Mouse (Mus musculus) natural killer cell, adult 2 months (primary cell): ENCODE results near the gene Tfam.

Experiments
- DNase-seq, 2 experiments: peaks; one replicate each; pipeline ENCODE4 v3.0.0; 2022; ENCODE audit warnings: low spot score in 2 of 2

Gene Tfam

DNA sequence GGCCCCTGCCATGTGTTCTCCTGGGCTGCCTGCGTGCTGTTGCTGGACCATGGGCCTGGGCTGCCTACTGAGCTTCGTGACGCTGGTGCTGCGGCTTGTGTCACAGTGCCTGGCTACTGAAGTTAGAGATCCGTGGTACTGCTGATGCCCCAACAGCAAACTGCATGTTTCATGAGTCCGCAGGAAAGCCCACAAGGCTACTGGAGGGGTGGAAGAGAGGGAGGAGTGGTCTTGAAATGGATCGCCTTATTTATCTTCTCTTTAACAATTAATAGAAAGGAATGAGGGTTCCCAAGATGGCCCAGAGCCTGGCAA lies at the start of gene Tfam:
Tfam (minus strand) TSS at position 41 of the 315 bp plus-strand sequence.
- no peak for DNase-seq

DNA sequence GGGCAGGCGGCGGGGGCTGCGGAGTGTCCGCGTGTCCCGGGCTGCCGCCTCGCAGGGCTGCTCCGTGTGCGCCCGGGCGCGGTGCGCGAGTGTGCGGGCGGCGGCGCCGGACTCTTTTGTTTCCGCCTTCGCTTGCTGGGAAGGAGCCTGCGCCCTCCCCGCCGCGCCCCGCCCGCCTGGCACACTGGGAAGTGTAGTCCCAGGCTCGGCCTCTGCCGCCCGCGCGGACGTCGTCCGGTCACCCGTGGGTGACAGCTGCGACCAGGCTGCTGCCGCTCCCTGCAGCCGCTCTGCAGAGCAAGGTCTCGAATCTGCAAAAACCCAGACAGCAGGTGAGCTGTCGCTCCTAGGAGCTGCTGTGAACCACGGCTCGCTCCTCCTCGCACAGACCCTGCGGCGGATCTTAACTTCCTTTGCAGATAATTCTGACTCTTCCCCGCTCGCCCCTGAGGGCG lies 47.1 kb upstream of the Tfam start, which contains the start of gene Ube2d1:
Ube2d1 (minus strand) TSS at position 137 of the 455 bp plus-strand sequence.
- DNase-seq, result peak; percentile 60 to 67

DNA sequence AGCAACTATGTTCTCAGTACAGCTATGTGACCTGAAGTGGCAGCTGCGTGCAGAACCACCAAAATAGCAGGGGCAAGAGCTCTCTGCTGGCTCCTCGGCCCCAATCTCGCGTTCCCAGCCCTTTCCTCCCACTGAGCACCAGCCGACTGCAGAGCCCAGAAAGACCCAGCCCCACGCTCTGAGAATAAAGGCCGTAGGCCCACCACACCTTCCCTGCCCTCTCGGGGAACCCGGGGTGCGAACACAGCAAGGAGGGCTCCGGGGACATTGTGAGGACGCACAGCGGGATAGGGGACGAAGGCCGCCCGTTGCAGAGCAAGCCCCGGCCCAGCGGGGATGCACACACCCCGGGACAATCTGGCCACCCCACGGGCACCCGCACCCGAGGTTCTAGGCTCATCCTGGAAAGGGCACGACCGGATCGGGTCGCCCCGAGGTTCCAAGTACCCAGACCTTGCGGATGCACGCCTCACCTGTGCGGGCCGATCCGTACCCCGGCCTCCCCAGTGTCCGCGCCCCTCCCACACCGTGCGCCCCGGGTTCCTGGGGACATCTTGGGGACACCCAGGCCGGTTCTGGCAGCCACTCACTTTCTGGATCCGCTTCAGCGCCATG lies 46.5 kb upstream of the Tfam start:
- DNase-seq, result no peak

DNA sequence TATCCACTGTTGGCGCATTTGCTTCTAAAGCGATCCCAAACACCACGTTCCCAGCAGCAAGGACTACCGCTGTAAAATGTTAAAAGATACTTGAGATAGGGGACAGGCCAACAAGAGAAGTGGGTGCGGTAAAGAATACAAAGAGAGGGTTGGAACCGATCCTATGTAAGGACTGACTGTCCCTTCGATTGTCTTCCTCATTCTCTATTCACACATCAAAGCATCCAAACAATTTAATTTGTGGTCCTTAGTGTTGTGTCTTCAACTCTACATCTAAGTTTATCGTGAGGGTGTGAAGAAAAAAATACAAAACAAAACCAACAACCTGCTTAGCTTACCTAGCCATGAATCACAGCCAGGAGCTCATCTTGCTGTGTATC lies 46.0 kb upstream of the Tfam start:
- no peak for DNase-seq

DNA sequence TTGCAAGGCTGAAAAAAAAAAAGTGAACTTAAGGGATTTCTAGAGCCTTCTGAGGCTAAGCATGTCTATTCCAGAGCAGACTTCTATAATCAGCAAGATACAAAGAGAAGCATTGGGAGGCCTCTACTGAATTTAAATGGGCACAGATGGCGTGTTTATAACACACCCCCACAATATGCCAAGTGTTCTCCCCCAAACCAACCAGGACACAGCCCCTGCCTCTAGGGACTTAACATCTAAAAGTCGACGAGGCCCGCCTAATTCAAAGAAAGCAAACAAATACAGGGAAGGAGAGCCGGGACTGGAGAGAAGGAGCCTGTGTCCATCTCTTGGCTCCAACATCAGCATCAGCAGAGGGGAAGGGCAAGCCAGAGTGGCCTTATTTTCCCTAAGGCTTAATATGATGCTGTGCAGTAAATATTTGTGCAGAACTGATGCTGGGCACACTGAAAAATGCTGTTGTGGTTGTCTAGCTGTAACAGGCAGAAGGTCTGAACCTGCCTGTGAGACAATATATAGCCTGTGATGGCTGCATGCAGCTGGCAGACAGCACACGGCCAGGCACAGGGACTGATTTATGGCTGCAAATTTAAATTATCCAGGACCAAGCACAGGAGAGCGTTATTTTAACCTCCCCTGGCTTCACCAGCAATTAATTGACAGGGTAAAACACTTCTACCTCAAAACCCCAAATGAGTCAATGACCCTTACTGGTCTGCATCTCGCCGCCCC lies 35.1 kb upstream of the Tfam start:
- no peak for DNase-seq

DNA sequence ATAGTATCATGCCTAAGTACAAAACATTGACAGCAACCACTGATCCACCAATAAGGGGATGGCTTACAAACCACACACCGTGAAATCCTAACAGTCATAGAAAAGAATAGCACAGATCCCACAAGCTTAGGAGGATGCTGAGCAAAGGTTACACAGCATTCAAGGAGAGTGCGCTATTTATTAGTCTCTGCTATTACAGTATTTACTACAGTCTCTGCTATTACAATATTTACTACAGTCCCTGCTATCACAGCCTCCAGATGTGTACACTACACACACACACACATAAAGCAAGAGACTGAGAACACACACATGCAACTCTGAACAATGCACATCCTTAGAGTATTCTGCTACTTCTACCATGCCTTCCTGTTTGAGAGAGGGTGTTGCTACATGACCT lies 29.9 kb upstream of the Tfam start:
- no peak for DNase-seq

DNA sequence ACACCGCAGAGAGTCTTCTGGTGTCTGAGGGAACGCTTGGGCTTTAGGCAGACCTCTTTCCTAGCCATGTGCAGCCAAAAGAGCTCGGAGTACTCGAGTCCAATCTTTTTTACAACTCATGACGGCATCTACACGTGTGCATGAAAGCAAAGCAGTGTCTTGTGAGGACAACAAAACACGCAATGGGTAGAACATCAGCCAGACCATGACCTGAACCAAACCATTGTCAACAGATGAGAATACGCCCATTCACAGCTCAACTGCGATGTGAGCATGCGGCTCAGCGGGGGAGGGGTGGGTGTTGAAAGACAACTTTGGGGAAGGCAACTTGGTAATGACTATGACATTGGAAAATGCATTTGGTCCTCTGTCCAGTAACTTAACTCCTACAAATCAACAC lies 29.4 kb upstream of the Tfam start:
- no peak for DNase-seq

DNA sequence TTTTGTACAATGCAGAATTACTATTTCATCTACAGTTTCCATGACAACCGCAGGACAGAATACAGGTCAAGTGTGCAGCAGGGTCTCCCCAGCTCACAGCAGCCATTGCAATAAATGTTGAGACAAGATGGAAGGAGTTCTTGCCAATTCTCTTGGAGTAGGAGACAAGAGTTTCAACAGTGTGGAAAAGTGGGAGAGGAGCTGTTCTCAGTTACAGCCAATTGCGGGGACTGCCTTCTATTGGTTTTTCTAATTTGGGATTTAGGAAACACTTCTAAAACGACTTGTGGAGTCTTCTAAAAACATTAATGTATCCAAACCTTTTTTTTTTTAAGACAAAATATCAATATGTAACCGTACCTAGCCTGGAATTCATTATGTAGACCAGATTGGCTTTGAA lies 27.0 kb upstream of the Tfam start:
- DNase-seq, result no peak

DNA sequence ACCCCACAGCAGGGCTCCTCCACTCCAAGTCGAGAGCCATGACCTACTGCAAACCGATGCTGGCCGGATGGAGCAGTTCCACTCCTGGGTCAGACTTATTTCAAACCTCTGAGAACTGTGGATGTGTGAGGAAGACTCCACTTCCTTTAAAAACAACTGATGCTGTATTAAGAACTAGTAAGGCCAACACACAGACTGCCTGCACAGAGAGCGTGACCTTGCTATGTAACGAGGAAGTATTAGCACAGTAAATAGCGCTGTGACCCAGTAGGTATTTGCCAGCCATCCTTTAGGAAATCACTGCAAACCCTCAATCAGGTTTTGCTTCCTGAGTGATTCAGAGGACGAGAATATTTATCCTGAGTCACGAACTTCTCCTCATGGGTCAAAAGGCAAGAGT lies 23.6 kb upstream of the Tfam start:
- no peak for DNase-seq

DNA sequence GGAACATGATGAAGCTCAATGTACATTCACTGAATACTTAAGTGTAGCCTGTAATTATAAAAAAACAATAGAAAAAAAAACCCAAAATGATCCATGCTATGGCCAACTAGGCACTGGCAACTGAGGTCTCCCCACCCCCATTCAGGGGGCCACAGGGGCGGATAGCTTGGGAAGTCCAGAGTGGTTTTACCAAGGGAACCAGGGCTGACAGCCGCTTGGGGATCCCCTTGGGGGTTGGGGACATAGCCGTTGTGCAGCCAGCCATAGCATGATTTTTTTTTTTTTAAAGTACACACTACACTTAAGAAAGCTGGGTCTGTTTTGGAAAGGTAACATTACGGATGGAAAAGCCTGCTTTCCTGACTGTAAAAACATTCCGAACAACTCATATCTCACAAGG lies 20.9 kb upstream of the Tfam start:
- DNase-seq, result no peak

DNA sequence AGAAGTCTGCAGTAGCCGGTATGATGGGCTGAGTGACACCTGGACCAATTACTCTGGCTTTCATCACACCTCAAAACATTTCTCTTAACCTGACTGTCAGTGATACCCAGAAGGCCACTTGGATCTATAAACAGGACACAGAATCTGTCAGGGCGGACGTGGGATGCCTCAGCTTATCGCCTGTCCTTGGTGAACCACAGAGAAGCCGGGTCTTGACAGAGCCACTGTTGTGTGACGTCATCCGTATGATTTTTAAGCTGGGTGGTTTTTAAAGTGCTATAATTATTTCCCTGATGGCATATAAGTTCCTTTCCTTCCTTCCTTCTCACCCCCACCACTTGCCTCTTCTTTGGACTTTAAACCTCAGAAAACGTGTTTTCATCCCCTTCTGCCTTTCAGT lies 20.4 kb upstream of the Tfam start:
- no peak for DNase-seq

DNA sequence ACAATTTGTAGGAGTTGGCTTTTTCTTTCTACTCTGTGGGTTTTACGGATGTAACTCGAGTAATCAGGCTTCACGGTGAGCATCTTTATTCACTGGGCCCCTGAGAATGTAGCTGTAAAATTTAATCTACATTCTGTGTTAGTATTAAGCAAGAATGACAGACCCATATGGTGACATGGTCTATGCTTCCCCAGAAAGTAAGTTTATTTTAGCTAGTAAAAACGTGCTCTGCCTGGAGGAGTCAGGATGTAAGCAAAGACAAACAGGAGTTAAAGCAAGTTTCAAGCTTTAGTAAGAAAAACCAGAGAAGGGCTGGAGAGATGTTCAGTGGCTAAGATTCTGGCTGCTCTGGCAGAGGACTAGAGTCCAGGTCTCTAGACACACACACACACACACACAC lies 15.1 kb upstream of the Tfam start:
- no peak for DNase-seq

DNA sequence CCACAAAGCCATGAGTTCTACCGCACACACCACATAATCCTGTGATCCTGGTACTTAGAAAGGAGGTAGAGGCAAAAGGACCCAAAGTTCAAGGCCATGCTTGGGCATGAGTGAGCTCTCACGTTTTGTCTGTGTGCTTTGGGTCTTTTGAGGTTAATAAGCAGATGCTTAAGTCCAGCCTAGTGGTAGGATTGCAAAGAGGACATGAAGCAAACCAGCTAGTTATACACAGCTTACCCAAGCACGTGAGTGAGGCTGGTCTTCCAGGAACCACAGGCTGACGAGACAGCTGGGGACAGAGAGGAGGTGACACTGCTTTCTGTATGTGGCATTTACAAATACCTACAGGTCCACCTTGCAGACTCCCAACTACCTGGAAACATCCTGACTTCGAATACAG lies 14.3 kb upstream of the Tfam start:
- no peak for DNase-seq

DNA sequence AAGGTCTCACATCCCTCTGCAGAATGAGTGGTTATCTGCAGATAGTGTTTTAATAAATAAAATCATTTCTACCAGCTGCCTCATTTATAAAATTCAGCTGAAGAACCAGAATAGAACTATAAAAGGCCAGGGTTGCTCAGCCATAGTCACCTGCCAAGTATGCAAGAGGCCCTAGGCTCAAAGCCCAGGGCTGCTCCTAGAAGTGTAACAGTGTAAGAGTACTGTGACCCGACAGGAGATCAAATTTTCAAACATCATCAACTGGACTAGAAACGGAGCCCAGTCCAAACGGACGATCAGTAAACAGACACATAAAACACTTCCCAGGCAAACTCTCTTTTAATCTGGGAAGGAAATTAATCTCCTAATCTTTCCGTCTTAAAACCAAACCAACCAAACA lies 13.8 kb upstream of the Tfam start:
- DNase-seq, result no peak

DNA sequence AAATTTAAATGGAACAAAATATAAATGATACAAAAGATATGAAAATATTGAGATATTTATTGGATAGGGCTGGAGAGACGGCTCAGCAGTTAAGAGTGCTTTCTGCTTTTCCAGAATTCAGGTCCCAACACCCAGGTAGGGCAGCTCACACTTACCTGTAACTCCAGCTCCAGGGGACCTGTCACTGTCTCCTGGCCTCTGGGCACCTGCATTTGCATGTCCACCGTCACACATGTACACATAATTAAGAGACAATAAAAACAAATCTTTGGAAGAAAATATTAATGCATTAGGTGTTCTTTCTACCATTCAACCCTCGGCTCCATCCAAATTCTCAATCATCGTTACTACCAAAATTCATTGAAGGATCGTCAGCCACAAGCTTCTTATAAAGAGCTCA lies 13.2 kb upstream of the Tfam start:
- no peak for DNase-seq

DNA sequence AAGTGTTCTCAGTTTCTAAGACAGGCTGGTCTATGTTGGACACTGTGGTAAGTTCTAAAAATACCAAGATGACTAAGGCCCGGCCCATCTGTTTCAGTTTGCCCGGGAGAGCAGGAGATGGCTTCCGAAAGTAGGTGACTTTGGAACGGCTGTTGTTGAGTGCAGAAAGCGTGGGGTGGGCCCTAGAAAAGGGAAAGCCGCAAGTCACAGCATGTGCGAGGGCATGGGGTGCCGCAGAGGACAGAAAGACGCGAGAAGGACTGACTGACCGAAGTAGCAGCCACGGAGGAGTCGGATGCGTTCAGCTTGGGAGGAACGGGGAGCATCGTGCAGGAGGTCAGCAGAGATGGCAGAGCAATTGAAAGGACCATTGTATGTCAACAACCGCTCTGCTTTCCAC lies 12.4 kb upstream of the Tfam start:
- no peak for DNase-seq

DNA sequence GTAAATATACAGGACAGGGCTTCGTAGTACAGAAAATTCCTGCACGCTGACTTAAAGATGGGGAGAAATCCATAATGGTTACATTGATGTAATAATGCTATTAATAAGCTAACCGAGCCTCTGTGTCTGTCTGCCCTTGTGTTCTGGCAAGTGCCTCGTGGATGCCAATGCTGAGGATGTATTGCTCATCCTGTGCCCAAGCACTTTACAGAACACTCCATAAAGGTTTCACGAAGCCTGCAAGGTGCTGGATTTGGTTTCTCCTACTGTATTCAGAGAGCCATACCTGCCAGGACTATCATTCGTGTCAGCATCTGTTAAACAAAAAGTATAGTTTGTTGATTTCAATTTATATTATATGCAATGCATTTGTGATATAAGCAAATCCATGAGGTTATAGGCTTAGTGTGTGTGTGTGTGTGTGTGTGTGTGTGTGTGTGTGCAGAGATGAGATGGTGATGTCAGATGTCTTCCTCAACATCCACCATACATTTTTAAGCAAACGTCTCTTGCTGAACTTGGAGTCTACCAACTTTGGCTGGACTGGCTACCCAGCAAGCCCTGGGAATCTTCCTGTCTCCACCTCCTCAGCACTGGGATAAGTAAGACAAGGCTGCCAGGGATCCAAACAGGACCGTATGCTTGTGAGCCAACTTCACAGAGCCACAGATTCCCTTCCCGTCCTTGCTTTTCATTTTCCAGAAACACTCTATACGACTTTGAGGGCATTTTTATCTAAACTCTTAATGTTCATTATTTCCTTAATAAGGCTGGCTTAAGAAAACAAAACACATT lies 11.2 kb upstream of the Tfam start:
- no peak for DNase-seq

DNA sequence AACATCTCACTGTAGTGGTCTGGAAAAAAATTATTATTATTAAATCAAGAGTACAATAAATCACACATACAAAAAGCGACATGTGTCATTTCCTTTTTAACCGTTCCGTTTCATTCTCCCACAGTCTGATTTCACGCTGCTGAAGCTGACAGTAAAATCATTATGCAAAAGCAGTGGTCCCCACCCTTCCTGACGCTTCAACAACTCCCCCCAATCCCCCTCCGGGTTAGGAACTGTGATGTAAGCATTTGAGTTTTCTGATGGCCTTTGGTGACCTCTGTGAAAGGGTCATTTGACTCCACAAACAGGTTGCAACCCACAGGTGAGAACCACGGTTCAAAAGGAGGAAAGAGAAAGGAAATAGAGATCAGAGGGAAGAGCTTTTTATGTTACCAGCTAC lies 8.9 kb upstream of the Tfam start:
- peak; percentile 41 to 60 for DNase-seq

DNA sequence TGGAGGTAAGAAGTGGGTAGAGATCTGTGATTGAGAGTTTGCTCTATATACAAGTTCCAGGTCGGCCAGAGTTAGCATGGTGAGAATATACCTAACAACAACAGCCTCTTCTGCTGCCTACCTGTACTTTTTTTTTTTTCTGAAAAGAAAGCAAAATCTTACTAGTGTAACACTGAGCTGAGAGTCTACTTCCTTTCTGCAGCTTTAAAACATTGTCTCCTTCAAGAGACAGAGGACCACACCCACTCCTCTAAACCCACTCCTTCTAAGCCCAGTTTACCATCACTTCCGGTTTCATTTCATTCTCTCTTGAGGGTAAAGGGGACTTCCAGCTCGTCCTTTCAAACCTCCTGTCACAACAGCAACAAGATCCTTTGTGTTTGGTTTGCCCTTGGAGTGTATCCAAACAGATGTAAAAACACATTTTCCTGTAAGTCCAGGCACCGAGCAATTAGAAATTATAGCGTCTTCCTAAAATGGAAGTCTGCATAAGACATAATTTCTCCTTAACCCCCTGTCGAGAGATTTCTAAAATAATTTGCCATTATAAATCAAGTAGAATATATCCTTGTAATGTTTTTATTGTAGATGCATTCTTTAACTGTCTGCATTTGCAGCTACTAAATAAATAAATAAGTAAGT lies 1.5 kb upstream of the Tfam start:
- DNase-seq, result peak; percentile 57 to 64

DNA sequence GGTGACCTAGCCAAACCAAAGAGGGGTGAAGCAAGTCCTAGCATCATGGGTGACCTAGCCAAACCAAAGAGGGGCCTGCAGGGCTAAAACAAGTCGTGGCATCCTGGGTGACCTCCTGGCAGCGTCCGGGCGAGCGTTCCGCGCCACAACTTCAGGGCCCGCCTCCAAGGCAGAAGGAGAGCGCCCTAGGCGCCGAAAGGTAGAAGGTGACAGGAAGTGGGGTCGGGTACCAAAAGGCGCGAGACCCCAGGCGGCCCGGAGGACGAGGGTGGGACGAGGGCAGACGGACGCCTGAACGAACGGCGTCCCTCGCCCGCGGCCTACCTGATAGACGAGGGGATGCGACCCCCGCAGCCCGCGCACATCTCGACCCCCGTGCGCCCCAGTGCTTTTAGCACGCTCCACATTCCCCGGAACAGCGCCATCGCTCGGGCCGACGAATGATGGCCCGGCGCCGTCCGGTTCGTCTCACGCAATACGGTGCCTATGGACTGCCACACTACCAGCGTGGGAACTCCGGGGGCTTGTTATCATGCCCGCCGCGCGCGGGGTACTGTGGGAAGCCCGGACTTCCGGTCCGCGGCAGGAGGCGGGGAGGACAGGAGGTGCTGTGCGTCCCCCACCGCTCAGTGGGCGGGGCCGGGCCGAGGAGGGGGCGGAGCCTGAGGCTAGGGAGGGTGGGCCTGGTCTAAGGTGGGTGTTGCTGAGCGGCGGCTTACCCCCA lies 402 bp downstream of the Tfam start:
- peak; percentile 95 to 96 for DNase-seq

DNA sequence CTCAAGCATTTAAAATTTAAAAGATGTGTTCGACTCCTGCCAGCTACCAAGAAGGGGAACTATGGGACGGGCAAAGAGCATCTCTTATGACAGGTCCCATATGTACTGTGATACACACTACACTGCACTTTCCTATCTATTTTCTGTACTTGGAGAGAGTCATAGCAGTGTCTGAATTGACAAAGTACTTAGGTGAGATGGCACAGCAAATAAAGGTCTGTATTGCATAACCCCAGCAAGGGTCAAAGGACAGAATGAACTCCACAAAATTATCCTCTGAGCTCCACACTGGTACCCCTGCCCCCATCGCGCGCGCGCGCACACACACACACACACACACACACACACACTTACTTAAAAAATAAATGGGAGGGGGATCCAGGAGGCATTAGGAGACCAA lies 4.0 kb downstream of the Tfam start:
- DNase-seq, result no peak

DNA sequence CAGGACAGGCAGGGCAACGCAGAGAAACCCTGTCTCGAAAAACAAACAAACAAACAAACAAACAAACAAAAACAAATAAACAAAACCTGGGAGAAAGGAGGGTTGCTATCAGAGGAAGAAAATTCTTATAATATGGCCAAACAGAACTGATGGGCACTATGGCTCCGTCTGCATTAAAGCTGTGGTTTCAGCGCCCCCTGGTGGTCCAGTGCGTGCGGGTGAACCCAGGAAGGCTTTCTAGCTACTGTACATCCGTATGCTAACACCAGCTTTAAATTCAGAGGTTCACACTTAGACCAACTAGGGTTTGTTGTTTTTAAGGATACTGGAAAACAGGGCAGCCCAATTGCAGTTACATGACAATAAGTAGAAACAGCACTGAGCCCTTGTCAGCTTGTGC lies 12.2 kb downstream of the Tfam start:
- peak; percentile 53 to 77 for DNase-seq
